Mouse (Mus musculus) kidney, postnatal 4 days (tissue): ENCODE results near the gene Olfr108.

Experiments
- DNase-seq, 2 experiments: peaks; one replicate each; pipeline ENCODE4 v3.0.0; 2021; ENCODE audit warnings: mixed read lengths in 2 of 2

Gene Olfr108

DNA sequence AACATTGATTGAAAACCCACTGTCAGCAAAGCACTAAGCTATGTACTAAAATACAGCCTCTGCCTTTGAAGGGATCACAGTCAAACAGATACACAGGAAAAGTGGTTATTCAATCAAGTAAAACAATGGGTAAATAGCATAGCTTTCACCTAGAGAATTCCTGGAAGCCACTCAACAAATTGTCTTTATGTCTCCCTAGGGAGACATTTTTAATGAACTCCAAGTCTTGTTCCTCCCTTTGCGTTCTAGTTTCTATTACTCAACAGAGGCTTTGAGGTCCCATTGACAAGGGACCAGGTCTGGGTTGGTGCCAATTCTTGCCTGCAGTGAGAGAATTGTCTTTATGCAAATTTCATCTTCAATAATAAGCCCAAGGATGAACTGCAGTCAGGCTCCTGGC lies at the start of gene Olfr108:
Olfr108 (plus strand) TSS at position 301 of the 400 bp plus-strand sequence.
- no peak for DNase-seq

DNA sequence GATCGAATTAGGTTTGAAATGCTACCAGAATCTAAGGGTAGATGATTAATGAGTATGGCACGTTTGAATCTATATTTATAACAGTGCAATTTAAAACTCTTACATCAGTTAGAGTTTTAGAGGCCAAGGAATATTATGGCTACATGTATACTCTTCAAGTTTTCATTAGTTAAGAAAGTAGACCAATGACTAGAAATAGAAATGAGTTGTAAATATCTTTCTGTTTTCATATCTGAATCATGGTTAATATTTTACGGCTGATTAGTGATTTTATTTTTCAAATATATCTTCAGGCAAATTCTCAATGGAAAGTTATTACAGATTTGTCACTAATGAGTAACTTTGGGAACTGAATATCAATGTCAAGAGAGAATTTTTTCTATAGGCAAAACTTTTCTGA lies 46.4 kb upstream of the Olfr108 start, which contains the start of gene Olfr107:
Olfr107 (plus strand) TSS at position 301 of the 400 bp plus-strand sequence.
- DNase-seq, result no peak

DNA sequence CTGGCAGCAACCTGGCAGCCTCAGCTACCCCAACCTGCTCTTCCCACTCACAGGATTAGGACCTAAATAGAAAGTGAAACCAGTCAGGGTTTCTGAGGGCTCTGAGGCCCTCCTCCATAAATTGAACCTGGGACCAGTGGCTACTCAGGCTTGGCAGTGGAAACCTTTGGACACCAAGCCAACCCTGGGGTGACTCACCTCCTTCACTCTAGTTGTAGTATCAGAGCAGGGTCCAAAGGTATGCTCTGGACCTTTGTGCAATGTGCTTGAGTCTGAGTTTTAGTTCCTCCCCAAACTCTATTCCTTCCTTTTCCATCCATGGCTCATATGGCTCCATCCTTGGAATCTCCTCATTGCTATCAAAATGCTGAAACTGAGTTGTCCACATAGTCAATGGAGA lies 31.9 kb upstream of the Olfr108 start:
- no peak for DNase-seq

DNA sequence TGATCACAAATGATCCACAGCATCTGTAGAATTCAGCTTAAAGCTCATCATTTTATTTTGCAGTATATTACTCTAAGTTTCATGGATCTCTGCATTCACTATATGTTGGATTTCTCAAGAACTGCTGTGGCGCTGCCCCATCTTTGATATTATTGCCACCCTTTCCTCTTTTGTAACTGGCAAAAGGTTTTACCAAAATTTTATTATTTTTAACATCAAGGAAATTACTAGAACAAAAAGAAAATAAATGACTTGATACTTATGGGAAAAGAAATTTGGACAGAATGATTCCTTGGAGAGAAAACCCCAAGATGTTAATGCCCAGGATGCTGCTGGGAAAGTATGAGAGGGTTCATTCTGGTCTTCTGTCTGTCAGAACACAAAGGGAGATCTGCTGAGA lies 13.3 kb downstream of the Olfr108 start, which contains the start of gene Olfr109:
Olfr109 (plus strand) TSS at position 301 of the 400 bp plus-strand sequence.
- DNase-seq, result no peak

DNA sequence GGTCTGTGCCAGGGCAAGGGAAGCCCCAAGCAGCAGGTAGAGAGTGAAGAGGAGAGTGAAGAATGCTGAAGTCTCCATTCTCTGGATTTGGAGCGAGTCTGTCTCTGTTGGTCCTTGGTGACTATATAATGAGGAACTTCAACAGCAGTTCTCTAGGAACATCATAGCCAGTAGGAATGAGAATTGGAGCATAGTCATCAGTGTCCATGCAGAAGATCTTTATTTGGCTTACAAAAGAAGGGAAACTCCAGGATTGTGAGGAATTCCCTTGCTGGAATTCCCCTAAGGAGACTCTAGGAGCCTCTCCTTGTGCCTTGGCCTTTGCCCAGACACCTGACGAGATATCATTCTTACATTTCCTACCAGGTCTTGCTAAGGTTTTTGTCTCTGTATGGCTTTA lies 38.2 kb downstream of the Olfr108 start, which contains the start of gene H2-M2:
H2-M2 (minus strand) TSS at position 101 of the 400 bp plus-strand sequence.
- DNase-seq, result no peak

DNA sequence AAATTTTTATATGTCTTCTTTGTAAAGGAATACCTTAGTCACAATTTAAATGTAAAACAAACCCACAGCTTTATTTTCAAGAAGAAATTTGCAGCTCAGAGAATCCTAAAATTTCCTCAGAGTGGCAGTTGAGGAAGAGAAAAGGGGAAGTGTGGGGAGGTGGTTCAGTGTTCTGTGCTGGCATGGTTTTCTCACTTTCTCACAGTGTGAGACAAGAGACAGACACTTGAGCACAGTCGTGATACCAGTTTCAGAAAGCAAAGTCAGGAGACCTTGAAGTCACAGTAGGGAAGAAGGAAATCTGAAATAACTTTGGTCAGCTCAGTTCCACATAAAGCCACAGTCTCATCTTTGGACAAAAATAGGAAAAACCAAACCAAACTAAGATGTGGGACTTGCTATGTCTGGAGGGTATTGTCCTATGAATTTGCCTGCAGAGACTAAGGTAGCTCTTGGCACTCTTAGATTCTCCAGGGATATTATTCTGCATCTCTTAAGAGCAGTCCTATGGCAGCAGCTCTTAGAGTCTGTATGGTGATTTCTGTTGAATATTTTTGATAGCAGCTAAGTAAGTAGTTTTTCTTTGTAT lies 46.7 kb downstream of the Olfr108 start, which contains the start of gene Olfr110:
Olfr110 (plus strand) TSS at position 539 of the 589 bp plus-strand sequence.
- no peak for DNase-seq
